Mouse (Mus musculus) R1 (cell line): ENCODE data around the gene Dohh.
A peak's percentile ranks its signal among the peaks of the same experiment; 100 is the strongest.

Experiments
- DNase-seq: peaks from one replicate; pipeline ENCODE4 v3.0.0-alpha.2; 2018; ENCODE audit warnings: low read depth, low spot score

The Dohh gene

DNA sequence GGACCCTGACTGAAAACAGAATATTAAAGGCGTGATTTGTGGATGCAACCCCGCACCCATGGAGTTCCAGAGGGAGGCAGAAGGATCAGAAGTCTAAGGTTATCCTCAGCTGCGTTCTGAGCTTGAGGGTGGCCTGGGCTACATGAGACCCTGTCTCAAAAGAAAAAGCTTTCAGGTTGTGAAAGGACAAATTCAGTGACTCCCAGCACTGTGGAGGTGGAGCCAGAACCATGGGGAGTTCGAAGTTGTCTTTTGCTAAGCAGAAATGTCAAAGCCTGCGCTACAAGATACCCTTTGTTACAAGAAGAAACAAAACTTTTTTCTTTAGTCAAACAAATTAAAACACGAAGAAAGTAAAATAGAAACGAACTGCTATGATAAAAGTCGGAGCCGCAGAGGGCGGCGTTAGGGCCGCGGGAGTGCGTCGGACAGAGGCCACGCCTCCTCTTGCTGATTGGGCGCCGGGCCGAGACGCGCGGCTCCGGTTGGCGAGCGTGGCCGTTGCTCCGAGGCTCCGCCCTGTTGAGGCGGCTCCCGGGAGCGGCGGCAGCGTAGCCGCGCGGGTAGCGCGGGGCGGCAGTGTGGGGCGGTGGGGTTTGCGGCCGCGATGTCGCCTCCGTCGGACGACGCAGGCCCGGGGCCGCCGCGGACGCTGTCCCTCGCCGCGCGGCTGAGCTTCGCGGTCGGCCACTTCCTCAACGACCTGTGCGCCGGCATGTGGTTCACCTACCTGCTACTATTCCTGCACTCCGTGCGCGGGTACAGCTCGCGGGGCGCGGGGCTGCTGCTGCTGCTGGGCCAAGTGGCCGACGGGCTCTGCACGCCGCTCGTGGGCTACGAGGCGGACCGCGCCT, 27.0 kb upstream of the Dohh start, which contains the start of gene Mfsd12:
Gene Mfsd12 (plus strand): TSS at position 501 of the 854 bp plus-strand sequence.
- DNase-seq = peak; percentile 85

DNA sequence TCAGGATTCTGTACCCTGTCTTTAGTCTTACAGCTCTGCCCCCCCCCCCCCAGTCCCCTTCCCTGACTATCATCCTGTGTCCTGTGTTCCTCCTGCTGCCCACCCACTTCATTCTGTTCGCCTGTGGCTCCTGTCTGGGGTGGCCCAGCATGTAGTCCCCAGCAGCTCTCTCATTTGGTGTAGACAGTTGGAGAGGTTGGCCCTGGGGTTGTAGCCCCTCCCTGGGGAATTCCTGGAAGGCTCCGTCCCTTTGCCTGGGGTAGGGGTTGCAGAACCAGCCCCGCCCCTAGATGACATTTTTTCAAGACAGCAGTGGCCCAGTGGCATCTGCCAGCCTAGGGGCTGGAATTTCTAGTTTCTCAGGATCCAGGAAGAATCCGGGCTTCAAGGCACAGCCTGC, 26.0 kb upstream of the Dohh start:
- DNase-seq = peak; percentile 71

DNA sequence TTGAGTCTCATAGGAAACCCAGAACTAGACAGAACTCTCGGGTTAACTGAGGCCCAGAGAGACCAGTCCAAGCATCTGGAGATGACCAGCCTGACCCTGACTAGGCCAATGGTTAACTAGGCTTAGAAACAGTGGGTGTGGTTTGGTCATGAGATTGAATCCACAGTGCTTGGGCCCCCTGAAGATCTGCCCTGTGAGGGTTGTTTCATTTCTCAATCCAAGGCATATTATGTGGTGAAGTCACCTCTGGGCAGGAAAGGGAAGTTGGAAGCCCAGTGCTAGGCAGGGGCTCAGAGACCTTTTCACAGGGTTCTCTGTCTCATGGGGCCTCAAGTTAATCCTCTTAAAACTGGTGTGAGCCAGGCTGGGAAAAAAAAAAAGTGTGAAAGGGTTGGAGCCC, 25.4 kb upstream of the Dohh start:
- DNase-seq = no peak

DNA sequence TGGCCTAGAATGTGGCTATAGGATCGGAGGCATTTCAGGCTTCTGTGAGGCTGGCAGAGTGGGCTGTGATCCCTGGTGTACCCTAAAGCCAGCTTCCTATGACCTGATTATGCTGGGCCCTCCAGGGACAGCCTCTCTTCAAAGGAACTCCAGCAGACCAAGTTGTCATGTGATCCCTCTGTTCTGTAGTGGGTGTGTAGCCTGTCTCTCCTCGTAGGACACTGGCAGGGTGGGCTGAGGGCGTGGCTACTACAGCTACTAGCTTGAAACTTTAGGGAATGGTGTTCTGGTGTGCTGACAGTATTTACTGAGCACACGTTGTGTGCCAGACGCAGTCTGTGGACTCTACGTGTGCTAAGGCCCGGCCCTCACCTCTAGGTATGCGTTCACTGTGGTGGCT, 23.5 kb upstream of the Dohh start:
- peak; percentile 55 for DNase-seq

DNA sequence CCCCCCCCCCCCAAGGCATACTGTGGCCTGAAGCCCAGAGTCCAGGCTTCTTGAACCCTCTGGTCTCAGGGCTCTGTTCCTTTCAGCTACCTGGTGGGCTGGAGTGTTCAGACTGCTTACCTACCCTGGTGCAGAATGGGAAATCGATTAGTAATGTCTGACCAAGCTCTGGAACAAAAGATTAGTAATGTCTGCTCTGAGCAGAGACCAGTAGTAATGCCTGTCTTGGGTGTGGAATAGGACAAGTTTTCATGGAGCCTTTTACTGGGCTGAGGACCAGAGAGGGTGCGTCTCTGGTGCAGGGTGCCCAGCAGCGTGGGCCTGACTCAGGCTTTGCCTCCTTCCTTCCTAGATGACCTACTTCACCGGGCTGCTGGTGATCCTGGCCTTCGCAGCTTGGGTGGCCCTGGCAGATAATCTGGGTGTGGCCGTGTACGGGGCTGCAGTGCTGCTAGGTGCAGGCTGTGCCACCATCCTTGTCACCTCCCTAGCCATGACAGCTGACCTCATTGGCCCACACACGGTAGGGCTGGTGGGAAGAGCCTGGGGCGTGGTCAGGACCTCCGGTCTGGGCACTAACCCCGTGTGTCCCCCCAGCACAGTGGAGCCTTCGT, 21.8 kb upstream of the Dohh start:
- peak; percentile 82 for DNase-seq

DNA sequence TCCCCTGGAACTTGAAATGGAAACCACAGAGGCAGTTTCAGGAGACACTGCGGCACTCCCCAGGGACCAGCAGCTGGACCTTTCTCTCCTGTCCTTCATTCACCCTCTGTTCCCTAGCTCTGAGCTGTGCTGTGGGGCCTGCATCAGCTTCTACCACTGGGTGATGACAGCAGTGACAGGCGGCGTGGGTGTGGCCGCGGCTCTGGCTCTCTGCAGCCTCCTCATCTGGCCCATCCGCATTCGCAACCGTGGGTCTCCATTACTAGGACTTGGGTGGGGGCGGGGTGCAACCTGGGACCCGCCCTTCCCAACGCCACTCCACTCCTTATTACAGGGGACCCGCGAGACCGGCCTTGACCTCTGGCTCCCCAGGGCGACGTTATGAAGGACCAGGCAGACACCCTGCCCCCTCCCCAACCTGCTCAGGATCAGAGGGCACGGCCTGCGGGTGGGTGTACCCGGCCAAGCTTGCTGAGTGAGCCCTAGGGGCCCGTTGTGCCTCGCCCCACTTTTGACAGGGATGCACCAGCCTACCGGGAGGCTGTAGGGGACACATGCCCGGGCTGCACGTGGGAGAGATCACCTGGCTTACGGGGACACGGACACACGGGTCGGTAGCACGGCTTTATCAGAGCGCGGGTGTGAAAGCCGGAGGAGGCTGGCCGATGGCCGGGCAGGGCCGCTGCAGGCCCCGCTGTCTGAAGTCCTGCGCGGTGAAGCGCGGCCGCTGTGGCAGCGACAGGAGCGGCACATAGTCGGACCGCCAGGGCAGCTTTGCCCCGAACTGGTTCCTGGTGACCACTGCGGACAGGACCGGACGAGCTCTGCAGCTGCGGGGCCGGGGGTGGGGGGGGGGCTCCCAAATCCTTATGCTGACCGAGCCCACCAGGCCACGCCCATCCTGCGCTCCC, 20.5 kb upstream of the Dohh start:
- DNase-seq = peak; percentile 55

DNA sequence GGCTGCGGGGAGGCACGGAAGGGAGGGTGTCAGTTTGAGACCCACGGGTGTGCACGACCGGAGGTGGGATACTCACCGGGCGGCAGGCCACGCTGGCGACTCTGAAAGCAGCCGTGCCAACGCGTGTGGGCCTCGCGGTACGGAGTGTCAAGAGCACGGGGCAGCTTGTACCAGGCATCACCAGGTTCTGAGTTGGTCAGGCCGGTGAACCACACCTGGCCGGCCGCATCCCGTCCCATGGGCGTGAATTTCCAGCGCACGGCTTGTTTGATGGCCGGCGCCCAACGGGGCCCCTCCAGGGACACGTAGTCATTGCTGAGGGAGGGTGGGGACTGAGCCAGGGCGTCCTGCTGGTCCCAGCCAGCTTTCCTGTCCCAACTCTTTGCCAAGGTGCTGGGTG, 19.6 kb upstream of the Dohh start:
- DNase-seq = no peak

DNA sequence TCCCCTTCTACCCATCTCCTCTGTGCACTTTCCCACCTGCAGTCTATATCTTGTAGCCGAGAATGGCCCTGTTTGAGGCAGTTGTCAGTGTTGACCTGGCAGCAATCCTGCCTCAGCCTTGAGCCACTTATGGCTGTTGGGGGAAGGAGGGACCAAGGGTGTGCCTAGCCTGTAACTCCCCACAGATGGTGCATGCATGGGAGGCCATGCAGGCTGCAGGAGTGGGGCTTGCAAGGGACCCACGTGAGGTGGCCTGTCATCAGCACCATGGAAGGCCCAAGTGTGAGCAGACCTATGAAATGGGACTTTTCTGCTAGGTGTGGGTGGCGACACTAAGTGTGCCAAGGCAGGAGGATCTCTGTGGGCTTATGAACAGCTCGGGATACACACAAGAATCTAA, 19.2 kb upstream of the Dohh start:
- DNase-seq = peak; percentile 48

DNA sequence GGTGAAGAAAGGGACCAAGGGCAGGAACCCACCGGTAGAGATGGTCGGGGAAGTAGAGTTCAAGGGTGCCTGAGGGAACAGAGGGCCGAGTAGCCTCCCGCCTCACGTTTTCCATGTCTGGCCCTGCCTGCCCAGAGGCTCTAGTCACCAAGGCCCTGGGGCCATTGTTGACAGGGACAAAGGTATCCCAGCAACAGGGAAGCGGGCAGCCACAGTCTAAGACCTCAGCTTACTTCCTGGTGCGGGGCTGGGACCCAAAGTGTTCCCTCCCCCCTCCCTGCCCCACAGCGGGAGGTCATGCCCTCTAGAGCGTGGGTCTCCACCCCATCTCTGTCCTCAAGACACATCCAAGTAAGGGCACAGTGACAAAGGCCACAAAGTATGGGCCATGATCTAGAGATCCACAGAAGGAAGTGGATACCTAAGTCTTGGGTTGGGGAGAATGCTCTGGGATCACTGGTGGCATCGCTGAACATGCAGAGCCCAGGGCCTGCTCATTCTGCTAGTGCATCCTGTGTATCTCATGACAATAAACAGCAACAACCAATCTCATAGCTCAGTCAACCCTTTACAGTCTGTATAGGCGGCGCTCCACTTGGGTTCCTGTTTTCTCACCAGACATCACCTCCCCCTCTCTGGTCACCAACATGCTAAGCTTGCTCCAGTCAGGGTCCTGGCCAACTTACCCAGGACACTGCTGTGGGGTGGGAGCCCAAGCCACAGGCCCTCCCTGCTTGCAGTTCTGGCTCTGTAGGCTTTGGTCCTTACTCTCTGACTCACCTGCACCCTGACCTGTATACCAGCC, 18.4 kb upstream of the Dohh start, which contains the start of gene 4930404N11Rik:
Gene 4930404N11Rik (minus strand): TSS at position 145 of the 805 bp plus-strand sequence.
- peak; percentile 83 for DNase-seq

DNA sequence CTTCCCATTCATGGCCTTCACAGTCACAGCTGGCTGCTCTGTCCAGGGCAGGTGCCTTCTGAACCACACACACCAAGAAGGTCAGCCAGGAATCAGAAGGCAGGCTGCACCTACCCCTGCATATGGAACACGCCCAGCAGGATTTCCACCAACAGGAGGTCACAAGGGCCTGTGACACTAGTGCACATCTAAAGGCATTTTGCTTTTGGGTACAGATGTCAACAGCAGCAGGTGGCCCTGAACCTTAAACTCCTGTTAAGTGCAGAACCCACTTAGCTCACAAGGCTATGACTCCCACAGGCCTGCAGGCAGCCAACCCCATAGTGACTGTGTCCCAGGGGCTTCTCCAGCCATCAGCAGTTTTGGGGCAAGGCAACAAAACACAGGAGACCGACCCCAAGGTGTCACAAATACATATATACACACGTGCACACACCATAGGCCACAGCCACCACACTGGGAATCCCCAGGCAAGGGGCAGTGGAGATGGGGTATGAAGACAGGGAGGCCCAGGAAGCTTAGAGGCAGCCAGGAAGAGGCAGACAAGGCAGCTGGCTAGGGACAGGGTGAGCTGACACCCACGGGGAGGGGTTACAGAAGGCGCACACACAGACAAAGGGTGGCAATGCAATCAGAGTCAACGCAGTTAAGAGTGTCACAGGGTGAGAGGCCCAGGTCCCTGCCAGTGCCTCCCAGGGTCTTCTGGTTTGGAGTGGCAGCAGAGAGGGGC, 17.6 kb upstream of the Dohh start:
- DNase-seq = peak; percentile 47

DNA sequence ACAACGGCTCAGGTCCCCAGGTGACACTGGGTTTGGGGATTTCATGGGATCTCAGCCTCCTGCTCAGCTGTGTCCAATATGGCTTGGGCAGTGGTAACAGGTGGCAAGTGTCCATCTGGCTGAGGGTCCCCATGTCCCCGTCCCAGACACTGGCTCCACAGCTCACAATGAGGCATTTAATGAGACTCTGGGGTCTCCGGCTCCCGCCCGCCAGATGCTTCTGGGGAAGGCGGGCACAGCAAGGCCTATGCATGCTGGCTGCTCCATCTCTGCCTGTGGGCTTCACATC, 17.1 kb upstream of the Dohh start:
- peak; percentile 21 for DNase-seq

DNA sequence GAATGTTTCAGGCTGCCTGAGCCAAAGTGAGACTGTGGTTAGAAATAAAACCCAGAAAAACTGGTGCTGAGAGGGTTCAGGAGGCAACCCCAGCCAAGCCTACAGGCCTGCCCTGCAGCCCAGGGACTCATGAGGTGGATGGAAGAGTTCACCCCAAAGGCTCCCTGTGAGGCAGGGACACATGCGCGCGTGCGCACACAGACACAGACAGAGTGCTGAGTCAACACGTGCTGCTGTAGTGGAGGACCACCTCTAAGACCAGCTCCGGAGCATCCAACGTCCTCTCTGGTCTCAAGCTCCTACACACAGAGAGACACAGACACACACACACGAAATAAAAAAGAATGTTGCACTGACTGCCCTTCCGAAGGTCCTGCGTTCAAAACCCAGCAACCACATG, 8.9 kb upstream of the Dohh start:
- peak; percentile 75 for DNase-seq

DNA sequence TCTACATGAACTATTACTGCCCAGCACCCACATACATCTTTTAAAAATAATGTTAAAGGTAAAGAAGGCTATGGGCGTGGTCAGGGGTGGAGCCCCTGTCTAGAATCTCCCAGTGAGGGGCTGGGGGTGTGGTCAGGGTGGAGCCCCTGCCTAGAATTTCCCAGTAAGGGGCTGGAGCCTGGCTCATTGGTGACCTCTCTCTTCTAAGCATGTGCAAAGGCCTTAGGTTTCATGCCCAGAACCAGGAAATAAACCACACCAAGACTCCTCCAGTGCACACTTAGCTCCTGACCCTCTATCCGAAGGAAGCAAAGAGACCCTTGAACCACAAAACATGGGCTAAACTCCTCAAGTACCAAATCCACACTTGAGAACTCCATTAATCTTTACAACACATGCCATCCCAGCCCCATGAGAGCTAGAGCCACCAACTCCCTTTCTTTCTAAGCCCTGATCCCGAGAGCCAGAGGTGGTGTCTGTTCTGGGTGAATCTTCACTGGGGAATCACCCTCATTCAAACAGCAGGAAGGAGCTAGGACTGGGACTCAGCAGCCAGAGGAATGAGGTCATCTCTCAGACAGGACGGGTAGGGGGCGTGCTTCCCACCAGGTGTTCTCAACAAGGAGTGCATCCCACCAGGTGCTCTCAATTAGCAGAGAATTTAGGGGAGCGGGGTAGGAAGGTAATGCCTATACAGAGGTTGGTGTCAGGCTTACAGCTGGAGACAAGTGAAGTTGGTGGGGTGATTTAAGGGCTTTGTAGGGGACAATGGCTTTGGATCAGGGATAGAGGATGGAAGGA, 7.5 kb upstream of the Dohh start:
- DNase-seq = peak; percentile 78

DNA sequence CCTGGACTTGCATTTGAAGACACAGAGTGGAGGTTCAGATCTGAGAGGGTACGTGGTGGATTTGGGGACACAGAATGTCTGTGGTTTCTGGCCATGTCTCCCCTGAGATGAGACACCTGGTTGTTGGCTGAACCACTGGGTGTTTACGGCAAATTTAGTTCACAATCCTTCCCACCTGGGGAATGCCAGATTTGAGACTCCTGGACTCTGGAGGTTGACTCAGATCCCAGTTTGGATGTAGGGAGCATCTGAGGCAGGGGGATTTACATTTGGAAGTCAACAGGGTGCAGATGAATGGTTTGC, 6.9 kb upstream of the Dohh start:
- no peak for DNase-seq

DNA sequence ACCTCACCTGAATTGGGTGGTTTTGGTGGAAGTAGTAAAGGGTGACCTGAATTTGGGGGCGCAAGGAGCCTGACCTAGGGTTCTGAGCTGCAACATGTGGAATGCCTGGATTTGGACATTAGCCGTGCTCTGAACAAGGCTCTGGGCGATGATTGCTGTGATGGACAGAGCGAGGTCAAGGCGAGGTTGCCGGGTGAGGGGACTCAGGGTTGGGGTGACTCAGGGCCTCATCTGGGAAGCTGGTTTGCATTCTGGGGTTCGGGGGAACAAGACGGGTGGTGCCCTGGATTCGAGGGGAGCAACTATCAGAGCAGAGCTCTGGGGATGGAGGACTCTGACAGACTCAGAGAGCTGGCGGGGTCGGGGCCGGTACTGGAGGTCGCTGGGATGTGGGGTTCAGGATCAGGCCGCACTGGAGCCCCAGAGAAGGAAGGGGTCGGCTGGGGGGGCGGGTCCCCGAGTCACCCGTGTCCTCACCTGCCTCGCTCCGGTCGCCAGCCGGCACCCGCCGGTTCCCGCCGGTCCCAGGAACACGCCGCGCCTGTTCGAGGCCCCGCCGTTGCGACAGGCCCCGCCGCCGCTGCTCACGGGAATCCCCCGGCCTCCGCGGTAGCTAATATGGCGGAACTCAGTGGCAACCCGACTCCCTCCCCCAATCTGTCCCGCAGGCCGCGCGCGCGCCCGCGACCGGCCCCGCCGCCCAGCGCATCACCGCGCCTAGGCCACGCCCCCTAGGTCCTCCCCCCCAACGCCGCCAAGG, 6.3 kb upstream of the Dohh start, which contains the start of gene Fzr1:
Gene Fzr1 (minus strand): TSS at position 724 of the 760 bp plus-strand sequence.
- no peak for DNase-seq

DNA sequence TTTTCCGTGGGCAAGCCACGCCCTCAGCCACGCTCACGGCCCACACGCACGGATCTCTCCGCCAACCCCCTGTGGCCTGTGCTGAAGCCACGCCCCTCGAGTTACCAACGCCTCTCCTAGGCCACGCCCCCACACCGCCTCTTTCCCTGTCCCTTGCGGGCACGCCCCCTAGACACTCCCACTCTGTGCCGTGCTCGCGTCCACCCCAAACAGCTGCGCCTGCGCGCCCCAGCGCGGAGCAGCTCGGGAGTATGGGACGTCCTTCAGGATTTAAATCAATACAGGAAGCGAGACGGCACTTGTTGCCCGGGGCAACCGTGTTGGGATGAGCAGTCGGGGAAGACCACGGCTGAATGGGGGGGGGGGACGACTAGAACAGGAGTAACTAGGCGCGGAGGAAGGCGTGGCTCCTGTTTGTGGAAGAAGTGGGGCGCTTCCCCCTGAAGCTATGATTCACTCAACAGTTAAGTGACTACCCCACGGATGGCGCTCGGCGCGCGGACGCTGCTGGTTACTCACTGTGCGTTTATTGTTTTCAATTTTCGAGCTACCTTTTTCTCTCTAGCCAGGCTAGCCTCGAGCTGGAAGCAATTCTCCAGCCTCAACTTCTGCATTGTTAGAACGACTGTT, 5.6 kb upstream of the Dohh start:
- DNase-seq = peak; percentile 100

DNA sequence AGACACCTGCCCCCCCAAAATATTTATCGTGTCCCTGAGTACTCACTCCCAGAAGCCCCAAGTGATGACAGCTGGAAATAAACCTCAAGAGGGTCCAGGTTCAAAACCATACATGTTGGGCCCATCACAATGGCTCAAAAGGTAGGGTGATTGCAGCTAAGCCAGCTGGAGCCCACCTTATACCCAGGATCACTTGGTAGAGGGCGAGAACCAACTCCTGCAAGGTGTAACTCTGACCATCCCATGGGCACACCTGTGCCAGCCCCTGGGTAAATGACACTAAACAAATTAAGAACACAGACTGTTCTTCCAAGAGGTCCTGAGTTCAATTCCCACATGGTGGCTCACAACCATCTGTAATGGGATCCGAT, 5.1 kb upstream of the Dohh start:
- DNase-seq = no peak

DNA sequence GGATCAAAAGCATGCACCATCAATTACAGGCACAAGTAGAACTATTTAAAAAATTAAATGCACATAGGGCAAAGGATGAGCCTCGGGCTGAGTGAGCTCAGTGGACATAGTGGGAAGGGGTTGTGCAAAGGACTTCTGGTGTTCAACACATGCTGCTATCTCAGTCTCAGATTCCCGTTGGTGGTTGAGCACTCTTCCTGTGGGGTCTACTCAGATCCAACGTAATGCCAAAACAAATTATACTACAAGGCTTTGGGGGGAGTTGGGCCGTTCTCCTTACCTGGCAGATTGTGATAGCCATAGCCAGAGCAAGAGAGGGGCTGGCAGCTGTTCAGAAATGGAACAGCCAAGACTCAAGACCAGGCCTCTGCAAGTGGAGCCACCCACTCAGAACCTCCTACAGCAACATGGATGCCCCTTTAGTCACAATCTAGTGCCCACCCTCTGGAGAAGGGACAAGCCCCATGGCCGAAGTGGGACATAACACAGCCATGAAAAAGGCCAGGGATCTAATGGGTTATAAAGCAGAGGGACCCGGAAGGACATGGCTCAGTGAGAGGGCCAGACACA, 4.3 kb upstream of the Dohh start:
- DNase-seq = no peak
